Mouse (Mus musculus) right cerebral cortex, adult 18-20 months (tissue): Measurements from ENCODE around the gene Nudt16l1.

ENCODE experiments used
- DNase-seq: peaks from one replicate; pipeline ENCODE4 v3.0.0; 2022; ENCODE audit warnings: mixed read lengths

The Nudt16l1 gene

GRCm38 (mm10) chr16:4938461-4938860 lies at the start of gene Nudt16l1:
Gene Nudt16l1 (plus strand): TSS chr16:4938761.
- no peak for DNase-seq

GRCm38 (mm10) chr16:4890201-4890709 lies 48.3 kb upstream of the Nudt16l1 start:
- no peak for DNase-seq

DNA sequence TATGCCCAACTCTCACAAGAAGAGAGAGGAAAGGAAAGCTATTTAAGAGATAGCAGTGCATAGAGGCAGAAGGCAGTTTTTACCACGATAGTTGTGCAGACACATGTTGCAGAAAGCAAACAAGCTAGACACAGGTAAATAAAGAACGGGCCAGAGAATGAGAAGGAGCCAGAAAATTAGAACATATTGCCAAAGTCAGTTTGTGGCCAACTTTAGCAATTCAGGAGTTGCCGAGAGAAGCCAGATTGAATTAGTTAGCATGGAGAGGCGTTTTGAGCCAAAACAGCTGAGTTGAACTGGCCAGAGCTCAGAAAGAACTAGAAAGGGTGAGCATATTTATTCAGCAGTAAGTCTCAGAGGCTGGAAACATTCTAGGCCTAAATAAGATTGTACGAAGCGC lies 46.4 kb upstream of the Nudt16l1 start:
- DNase-seq = no peak

GRCm38 (mm10) chr16:4894201-4894908 lies 44.2 kb upstream of the Nudt16l1 start:
- DNase-seq = no peak

GRCm38 (mm10) chr16:4896249-4897027 lies 42.1 kb upstream of the Nudt16l1 start:
- no peak for DNase-seq

GRCm38 (mm10) chr16:4897146-4897730 lies 41.3 kb upstream of the Nudt16l1 start:
- no peak for DNase-seq

GRCm38 (mm10) chr16:4898881-4899280 lies 39.7 kb upstream of the Nudt16l1 start:
- DNase-seq = no peak

DNA sequence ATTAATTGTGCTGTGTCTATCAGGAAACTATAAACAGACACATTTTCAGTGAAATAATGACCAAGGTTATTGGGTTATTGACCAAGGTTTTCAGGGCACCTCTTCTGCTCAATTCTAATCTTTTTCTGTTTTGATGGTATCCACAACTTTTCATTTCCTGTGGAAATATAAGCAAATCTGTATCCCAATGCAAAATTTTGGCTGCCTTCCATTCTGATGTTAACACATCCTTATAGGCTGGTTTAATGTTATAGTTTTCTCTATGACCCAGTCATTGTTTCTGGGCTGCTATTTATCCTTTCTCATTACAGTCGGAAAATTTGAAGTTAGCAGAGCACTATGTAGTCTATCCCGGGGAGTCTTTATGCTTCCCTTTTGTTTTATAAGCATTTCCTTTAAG lies 38.9 kb upstream of the Nudt16l1 start:
- DNase-seq = no peak

- no peak for DNase-seq
Measured at GRCm38 (mm10) chr16:4901167-4901566, 37.4 kb upstream of the Nudt16l1 start.

DNA sequence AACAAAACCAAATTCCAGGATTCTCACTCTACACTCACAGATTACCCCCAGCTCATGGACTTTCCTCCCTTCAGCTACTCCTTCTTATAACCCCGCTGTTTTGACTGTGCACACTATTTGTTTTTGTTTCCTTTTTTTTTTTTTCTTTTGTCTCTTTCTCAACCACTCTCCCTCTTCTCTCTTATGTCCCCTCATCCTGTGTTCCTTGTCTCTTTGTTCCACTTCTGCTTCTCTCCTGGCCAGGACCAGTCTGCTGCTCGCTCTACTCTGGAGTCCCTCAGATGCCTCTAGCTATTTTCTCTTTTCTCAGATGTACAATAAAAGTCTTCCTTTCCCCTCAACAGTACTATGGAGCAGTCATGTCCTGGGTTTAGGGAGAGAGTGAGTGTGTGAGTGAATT lies 36.2 kb upstream of the Nudt16l1 start:
- no peak for DNase-seq

DNA sequence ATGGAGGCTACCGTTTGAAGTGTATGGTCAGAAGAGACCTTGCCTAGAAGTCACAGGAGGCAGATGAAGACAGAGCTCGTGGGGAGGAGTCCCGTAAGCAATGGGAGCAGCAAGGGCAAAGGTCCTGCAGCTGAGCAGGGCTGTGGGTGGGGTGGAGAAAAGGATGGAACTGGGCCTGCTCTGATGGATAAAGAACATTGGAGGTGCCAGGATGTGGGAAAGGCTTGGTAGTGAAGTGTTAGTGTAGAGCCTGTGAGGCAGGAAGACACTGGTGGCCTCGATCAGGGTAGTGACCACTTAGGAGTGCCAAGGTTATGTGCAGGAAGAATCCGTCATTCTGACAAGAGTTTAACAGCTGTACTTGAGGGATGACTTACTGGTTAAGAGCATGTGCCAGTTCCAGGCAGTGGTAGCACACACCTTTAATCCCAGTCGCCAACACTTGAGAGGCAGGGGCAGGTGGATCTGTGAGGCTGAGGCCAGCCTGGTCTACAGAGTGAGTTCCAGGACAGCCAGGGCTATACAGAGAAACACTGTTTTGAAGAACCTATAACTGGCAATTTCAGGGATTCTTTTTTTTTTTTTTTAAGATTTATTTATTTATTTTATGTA lies 35.0 kb upstream of the Nudt16l1 start:
- DNase-seq = no peak

DNA sequence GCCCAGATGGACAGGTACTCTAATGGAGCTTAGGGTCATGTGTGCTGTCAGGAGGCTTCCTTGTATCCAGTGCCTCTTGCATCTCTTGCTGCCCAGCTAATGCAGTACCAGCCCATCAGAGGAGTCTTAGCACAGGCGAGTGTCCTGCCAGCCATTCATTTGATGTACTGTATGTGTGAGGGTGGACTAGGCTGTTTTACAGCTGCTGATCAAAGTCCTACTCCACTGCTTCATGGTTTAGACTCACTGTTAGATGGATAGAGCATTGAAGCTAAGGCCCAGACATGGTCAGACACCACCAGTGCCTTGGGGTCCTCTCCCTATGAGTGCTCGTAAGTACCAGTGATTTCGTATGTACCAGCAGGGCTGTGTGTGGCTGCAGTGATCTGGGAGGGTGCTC lies 33.7 kb upstream of the Nudt16l1 start:
- DNase-seq = no peak

DNA sequence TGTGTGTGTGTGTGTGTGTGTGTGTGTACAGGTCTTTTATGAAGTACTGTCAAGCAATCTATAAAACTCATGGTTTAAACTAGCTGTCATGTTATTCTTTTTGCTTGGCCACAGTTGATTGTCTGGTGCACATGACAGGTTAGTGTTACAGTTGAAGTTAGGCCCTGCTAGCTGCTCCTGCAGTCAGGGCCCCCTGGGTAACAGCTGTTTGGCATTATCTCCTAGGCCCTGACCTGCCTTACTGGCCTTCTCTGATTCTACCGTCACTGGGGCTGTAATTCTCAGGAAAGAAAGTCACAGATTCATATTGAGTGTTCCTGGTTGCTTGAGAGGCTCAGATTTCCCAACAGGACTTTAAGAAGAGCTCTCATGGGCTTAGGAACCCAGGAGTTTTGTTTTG lies 33.0 kb upstream of the Nudt16l1 start:
- DNase-seq = no peak

GRCm38 (mm10) chr16:4906559-4906958 lies 32.0 kb upstream of the Nudt16l1 start:
- no peak for DNase-seq

DNA sequence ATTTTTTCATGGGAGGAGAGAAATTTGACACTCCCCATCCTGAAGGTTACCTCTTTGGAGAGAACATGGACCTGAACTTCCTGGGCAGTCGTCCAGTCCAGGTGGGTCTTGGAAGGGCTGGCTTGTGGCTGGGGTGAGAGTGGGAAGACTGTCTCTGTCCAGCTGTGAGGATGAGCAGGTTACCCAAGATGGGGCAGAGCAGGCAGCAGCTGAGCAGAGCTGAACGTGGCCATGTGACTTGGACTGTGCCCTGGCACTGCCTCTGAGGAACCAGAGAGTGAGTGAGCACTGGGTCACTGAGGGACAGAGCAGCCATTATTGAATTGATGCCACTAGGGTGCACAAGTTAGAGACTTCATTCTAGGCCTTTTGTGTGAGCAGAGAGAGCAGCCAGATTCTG lies 31.2 kb upstream of the Nudt16l1 start:
- peak; percentile 42 for DNase-seq

DNA sequence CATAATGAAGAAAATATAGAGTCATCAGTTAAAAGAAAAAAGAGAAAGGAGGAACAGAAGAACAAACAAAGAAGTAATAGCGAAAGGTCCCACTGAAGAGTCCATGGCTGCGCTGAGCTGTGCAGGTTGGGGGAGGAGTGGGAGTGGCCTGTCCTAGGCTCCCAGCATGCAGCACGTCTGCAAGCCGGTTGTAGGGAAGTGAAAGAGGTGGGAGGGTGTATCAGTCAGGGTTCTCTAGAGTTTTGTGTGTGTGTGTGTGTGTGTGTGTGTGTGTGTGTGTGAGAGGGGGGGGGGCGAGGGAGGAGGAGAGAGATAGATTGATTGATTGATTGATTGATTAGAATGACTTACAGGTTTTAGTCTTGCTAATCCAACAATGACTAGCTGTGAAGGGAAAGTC lies 30.6 kb upstream of the Nudt16l1 start:
- no peak for DNase-seq

DNA sequence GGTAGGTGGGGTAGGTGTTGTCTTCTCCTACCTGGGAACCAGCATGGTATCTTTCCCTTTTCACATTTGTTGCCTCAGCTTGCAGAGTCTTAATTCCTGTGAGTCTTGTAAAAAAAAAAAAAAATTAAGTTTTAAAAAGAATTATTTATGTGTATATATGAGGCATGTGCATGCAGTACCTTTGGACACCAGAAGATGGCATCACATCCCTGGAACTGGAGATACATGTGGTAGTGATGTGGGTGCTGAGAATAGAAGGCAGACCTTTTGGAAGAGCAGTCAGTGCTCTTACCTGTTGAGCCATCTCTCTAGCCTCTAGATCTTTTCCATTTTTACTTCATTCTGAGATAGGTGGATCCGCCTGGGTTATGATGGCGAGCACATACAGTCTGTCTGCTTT lies 28.8 kb upstream of the Nudt16l1 start:
- no peak for DNase-seq

- no peak for DNase-seq
Measured at GRCm38 (mm10) chr16:4910758-4911157, 27.8 kb upstream of the Nudt16l1 start.

DNA sequence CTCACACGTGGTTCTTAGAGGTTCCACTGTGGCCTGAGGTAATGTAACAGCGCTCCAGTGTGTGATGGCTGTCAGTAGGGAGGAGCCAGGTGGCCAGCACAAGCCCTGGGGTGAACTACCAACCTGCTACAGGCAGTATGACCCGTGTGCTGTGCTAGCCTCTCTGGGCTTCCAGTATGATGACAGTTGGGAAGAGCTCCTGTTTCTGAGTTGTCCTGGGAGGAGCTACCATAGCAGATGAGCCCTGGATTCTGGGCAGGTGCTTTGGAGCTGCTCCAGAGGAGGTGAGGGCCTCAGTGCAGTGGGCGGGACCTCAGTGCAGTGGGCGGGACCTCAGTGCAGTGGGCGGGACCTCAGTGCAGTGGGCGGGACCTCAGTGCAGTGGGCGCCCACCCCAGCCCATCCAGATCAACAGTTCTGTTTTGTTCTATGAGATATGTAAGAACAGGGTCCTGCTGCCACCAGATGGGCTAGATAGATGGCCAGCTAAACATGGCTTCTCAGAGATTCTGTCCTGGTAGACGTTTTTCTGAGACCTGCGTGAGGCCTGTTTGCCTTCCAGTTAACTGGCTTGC lies 26.4 kb upstream of the Nudt16l1 start:
- no peak for DNase-seq

DNA sequence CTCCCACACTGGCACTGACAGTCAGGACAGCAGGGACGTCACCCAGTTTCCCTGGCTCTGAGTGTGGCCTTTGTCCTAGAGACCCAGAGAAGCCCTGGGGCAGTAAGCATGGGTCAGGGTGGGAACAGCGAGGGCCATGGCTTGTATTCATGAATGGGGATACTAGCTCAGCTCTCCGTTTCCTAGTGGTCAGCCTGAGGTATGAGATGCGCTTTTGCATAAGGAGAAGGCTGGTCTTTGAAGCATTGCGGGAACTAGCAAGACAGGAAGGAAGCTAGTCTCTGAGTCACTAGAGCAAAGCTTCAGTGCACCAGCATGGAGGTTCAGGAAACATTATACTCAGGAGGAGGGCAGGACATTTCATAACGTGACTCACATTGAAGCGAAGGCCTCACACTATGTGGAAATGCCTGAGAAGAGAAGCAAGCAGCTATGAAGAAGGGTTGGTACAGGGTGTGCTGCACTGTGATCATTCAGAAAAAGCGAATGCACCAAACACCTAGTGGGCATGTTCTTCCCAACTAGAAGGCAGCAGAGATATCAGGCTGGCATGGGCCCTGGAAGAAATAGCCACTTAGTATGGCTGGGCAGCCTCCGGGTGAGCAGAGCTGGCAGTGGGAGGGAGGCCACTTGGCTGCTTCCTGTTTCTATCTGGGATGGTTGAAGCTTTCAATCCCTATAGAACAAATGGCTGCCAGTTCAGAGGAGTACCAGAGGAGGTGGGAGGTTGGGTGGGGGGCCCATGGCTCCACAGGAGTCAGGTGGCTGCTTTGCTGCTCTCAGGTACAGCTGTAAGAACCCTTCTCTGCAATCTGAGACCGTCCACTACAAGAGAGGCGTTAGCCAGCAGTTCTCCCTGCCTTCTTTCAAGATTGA lies 25.4 kb upstream of the Nudt16l1 start:
- DNase-seq = no peak

- peak; percentile 88 for DNase-seq
Measured at GRCm38 (mm10) chr16:4913783-4914735, 24.5 kb upstream of the Nudt16l1 start.
